Mouse (Mus musculus): Measurements from ENCODE around the gene Tmem161b. TPM values are rescaled to one million over a fixed set of nuclear protein-coding genes. Genes with fewer than 3 reads are reported as not detected.

Gene Tmem161b
- polyA plus RNA-seq, 1 experiment: 9.3 TPM

- H3K4me3 ChIP-seq (ENCODE audit: insufficient read depth, low read depth, low read length): no peak overlapping the region
- 18% methylated on average over 8 of the region's 8 CpGs for WGBS
- no peak overlapping the region for H3K27ac ChIP-seq (ENCODE audit: insufficient read depth, low read depth, low read length)
- TF ChIP-seq CTCF (conservative IDR thresholded peaks at IDR 0.05; ENCODE audit: insufficient read depth, insufficient read length, low read depth, low read length) (no peak), POLR2A (IDR thresholded peaks at IDR 0.05; ENCODE audit: low read depth, low read length) (no peak)
- DNase-seq: no peak
- H3K27me3 ChIP-seq (replicated peaks; ENCODE audit: control insufficient read depth, insufficient read depth, low read length): no peaks in the 10 kb centered on the region; the same call in 1 of the 2 replicates
- H3K36me3 ChIP-seq (ENCODE audit: control insufficient read depth, insufficient read depth, low read length): no peaks in the 10 kb centered on the region
- no peaks in the 10 kb centered on the region for H3K4me1 ChIP-seq (ENCODE audit: control insufficient read depth, insufficient read depth, low read length)
Measured at GRCm38 (mm10) chr13:84345114-84345513, 123.0 kb downstream of the Tmem161b start.

Measured in kidney, adult 2 months (tissue).